Mouse (Mus musculus) ZHBTc4 (cell line): Measurements from ENCODE around the gene Bmx.

ENCODE experiments used
- DNase-seq: peaks from one replicate; pipeline ENCODE4 v3.0.0-alpha.2; 2011; ENCODE audit warnings: low read depth, low spot score

Gene Bmx

DNA sequence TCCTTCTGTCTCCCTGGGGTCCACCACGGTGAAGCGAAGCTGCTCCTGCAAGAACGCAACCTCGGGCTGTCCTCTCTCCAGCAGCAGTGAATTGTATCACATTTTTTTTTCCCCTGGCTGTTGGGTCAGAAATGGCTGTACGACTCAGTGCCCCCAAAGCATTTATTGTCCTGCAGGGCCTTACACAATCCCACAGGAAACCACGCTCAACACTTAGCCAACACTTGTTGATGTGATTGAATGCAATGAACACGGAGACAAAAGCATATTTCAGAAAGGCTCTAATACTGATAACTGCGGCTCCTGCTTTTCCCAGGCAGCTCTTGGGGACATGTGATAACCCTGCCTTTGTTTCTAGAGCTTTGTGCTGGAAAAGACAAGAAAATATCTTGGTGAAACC is at the start of gene Bmx:
Gene Bmx (minus strand): TSS at position 137 of the 400 bp plus-strand sequence.
- no peak for DNase-seq

DNA sequence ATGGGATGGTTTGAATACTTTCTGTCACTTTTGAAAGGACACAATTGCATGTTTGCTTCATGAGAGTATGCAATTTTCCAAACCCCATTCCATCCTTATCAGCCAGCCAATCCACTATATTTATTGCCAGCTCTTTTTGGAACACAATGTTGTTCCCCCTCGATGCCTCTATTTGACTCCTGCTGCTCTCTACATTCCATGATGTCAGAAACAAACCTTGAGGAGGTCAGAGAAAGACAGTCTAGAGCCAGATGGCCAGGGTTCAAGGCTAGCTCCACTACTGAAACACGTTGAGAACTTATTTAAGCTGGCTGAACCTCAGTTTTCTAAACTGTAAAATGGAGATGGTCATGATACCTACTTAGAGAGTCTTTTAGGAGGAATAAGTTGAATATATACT is 48.3 kb upstream of the Bmx start:
- no peak for DNase-seq

DNA sequence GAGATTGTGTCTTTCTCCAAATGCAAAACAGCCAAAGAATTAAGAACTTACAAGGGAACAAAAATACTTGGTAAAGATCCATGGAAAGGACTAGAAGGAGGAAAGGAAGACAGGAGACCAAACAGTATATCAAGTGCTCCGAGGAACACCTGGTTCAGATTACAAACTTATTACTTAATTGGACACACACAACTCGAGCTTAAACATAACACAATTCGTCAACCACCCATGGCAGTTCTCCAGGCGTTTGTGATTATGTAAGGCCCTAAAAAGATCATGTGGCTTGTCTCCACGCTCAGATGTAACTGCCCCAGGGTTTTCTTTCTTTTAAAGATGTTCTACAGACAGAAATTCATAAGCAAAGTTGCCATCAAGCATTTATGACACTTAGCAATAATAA is 33.2 kb upstream of the Bmx start:
- no peak for DNase-seq

DNA sequence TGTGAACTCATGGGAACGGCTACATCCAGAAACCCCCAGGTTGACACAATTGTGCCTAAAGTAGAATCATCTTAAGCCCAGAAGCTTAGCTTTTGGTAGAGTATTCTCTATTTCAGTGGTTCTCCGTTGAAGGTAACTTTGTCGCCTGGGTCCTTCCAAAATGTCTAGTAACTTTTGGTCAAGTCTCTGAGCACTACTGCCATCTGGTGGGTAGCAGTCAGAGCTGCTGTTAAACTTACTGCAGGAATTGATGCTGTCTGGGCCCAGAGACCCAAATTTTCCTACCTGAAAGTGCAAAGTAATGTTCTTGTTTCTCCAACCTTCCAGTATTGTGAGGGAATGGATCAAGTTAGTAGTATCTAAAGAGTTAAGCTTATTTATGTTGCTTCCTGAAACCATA is 29.1 kb upstream of the Bmx start:
- DNase-seq, result peak; percentile 44

DNA sequence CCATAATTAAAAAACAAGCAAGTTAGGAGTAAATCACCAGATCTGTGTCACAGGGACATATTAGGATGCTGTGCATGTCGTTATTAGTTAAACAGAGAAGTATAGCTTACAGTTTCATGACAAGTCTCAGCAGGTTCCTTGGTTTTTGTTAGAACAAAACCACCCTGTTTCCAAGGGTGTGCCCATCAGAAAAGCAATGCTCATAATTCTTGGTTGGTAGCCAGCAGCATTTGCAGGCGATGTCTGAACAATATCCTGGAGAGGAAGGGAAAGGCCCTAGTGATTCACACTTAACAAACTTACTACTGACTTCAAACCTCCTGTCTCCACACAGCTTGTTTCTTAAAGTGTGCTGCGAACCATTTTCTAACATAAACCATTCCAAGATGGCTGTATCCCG is 25.8 kb upstream of the Bmx start:
- DNase-seq, result no peak

DNA sequence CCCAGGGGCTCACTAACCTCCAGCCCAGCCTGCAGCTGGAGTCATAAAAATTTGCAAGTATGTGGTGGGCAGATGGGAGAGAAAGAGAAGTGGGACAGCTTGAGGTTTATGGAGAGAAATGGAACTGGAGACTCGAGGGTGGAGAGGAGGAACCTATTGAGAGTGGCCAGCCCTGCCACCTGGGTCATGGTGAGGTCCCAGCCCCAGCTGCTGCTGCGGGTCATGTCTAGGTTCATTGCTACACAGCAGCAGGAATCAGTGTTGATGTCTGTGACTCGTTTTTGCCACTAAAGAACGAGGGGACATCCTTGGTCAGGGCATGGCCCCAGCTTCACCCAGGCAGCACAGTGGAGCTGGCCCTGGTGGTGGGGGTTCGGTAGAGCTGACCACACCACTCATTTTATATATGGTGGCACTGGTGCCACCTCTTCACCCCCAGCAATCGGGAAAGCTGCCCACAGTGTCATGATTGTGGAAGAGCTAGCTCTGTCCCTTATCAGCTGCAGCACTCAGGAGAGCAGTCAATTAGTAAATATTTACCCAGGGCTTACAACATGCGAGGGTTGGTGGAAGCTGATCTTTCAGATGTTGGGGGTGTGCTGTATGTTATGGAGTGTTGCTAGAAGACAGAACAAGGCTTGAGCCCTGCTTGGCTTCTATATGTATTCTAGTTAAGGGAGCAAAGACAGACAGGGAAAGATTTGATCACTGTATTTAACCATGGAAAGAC is 23.1 kb upstream of the Bmx start:
- no peak for DNase-seq

DNA sequence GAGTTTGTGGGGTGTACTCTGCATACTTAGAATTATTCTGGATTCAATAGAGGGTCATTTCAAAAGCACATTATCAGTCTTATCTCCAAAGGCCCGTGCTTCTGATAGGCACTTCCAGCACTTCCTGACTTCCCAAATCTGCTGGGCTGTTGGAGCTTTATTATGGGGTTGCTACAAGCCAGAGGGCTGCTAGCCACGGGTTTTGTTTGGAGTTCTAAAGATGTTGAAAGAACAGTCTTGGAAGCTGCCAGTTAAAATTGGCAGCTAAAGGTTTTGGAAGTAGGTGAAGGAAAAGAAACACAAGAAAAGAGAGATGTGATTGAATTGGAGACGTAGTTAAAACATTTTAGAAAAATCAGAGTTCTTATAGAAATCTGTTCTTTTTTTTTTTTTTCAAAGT is 17.5 kb upstream of the Bmx start:
- DNase-seq, result no peak

DNA sequence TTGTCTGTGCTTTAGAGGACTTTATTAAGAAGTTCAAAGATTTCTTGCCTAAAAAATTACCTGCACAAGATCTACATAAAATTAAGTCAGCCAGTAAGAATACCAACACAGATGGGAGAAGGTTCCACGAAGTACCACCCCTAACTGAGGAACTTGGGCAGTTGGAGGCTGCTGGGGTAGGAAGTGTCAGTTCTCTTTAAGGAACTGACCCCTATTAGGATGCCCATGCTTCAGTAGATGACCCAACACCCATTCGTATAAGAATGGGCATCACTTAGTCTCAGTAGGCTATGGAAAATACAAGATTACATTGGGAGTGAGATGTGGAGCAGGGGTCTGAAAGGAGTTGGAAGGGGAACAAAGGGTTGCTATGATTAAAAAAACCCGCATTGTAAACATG is 12.6 kb upstream of the Bmx start:
- DNase-seq, result no peak

DNA sequence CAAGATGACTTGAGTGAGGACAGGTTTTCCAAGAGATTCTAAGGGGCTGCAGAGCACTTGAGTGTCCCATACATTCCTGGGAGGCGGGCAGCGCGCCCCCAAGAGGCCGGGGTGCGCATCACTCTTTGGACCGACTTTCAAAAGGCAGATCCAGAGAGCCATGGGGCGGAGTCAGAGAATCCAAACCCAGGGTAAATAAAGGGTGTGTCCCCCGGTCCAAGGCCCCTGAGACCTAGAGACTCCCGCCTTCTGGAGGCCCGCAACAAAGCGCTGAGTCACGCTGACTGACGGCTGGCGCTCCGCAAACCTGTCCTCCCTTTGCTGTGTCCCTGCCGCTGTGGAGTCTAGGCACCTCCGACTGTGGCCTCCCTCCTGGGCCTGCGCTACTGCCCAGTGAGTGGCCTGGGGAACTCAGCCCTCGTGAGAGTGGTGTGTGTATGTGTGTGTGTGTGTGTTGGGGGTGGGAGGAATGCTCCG is 11.3 kb upstream of the Bmx start, which contains the start of gene Pir:
Gene Pir (plus strand): TSS at position 87 of the 477 bp plus-strand sequence.
- DNase-seq, result peak; percentile 95

DNA sequence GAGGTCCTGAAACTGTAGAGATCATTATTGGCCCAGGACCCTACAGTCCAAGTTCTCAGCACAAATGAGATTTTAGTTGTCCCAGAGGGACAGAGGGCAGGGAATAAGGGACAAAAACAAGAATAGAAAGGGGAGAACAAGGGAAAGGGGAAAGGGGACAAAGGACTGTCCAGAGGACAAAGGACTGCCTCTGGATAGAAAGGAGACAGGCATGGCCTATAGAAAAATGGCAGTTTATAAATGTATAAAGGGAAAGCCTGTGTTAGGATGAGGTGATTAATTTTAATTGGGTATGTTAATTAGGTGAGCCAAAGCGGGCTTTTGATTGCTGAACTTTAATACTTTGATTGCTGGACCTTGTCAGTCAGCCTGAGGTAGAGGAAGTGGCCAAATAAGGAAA is 6.9 kb upstream of the Bmx start:
- DNase-seq, result no peak

DNA sequence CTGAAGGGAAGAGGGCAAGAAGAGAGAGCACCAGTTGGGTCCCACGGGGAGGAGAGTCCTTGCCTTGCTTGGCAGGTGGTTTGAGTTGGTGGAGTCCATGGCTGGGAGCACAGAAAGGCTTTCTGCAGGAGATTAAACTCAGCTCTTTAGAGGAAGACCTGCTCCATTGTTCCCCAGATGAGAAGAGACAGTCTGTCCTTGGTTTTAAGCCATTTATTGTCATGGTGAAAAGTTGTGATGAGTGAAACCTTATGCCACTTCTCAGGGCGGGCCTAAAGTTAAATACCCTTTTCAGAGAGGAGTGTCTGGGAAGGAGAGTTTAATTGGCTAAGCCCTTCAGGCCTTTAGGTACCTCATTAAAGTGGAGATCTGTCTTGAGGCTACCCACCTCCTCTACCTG is 4.3 kb upstream of the Bmx start:
- DNase-seq, result peak; percentile 61

DNA sequence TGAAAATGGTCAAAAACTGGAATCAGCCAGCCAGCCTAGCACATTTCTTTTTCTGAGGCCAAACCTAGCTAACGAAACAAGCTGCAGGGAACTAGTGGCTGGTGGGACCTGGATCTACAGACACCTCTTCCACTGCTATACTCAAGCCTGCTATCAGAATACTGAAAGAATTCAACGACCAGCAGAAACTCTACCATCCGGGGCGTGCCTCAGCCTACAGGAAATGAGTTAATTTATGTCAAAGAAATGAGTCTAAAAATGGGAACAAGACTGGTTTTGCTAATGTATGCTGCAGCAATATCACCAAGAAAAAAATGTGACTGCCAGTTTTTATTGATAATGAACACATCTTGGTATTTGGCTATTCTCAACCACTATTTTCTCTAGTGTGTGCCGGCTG is 669 bp upstream of the Bmx start:
- DNase-seq, result no peak

DNA sequence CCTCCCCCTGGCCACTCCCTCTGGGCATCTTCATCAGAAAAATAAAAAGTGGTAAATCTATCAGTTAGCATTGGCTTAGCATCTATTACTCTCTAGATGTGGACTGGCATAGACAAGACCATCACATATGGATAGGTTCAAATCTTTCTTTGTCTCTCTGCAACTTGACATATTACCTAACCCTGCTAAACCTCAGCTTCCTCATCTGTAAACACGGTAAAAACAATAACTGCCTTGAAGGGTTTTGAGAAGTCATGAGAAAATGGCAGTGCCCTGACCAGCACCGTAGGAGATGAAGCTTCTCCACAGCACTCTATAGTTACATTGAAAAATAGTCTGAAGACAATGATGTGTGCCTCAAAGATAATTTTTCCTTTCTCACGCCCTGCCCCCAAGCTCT is 1.5 kb downstream of the Bmx start:
- no peak for DNase-seq

DNA sequence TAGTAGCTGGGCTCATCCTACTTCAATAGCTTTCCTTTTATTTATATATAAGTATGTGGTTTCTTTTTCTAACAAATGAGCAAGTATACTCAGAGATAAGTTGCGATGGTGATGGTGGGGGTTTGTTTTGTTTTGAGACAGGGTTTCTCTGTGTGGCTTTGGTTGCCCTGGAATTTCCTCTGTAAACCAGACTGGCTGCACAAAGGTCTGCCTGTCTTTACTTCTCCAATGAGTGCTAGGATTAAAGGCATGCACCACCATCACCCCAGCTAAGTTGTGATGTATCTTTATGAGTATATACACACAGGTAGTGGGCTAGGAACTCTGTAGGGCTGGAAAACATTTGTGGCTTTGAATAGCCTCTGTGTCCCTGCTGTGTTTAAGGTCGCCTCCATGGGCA is 11.3 kb downstream of the Bmx start:
- no peak for DNase-seq

DNA sequence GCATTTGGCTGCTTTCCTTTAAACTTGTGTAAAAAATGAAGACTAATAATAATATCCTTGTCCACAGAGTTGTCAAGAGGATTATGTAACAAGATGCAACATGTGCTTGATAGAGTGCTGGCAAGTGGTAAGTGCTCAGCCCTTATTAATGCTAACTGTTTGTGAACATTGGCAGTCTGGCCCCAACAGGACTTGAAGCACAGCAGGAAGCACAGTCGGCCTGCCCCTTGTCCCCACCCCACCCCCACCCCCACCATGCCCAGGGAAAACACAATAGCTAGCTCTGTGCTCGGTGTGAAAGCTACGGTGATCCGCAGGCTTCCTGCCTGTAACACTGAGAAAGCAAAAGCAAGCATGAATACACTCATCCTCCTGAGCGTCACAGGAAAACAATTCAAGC is 12.3 kb downstream of the Bmx start:
- DNase-seq, result peak; percentile 29

DNA sequence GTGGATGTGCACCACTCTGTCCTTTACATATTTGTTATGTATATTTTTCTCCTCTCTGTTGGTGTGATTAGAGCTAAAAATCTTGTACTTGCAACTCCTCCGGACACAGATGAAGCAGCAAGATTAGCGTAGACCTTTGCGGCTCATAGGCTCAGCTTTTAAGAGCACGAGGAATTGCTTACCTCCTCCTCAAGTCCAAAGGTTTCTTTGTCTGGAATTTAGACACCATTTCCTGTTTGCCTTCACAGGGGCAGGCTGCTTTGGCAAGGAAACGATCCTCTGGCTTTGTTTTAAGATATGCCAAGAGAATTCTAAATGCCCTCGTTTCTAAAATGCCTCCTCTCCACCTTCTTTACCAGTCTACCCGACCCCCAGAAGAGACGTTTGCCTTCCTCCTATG is 24.6 kb downstream of the Bmx start:
- peak; percentile 2 for DNase-seq

DNA sequence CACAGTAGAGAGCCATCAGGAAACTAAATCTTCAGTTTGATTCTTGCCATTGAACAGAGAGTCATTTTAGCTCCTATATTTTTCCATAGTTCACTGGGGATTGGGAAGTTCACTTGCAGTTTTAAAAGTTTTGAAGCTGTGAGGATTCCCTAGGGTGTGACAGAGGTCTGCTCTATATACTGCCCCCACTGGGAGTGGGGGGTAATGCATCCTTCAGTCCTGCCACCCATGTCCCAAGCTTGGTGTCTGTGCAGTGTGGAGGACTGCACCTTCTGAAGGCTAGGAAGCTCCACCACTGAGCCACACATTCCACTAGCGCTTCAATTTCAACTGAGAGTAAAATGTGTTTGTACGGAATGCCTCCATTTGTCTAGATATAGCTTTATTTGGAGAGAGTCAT is 36.0 kb downstream of the Bmx start:
- peak; percentile 49 for DNase-seq

DNA sequence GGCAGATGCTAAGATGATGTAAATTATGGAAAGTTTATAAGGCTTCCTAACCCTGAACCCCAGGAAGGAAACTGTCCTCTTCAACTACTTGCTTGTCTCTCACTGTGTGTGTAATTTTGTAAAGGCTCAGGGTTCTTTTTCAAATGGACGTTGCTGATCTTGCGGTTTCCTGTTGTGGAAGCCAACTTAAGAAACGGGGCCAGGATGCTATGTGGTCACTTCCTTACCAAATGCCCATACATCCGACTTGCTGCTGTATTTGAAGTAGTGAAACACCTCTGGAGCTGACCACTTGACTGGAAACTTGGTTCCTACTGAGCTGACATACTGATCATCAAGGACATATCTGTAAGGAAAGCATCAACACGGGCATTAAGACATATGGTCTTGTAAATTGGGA is 57.4 kb downstream of the Bmx start:
- DNase-seq, result no peak

DNA sequence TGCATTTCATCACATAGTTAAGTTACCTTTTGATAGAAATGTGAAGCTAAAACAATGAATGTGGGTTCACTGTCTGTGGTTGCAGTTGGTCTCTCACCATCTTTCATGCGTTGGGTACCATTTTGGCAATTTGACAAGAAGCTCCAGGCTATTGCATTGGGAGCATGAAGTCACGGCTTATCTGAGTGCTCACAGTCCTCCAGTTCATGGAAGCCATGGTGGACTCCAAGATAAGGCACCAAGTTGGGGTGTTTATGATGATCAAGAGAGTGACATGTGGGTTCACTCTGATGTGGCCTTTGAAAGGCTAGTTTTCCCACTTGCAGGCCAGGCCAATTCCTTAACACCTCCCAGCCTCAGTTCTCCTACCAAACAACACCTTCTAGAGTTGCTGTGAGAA is 60.3 kb downstream of the Bmx start:
- DNase-seq, result no peak

DNA sequence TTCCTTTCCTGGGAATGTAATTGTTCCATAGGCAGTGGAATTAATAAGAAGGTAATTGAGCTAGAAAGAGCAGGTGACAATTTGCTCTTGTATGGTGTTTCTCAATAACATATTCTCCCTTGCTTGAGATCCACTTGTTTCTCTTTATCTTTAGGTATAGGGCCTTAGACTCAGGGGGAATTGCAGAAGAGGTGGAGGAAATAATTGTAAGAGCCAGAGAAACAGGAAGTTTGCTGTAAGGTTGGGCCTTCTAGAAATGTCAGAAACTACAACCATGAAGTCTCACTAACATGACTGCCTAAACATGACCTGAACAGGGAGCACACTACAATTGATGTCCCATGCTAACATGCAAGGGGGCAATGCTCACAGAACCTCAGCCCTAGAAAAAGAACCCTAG is 68.1 kb downstream of the Bmx start:
- no peak for DNase-seq

DNA sequence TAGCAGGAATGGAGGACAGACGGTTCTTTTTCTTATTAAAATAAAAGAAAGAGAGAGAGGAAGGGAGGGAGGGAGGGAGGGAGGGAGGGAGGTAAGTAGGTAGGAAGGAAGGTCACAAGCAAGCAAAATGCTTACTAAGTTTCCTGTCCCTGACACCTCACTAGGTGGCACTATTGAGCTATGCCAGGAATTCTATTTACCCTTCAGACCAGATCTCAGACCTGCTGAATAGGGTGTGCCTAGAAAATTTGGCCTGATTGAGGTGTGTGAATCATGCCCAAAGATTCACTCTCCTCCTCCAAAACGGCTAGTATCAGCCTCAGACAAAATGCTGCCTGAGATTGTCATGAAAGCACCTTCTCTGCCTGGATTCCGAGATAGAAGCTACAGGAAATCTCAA is 74.1 kb downstream of the Bmx start:
- DNase-seq, result peak; percentile 71

DNA sequence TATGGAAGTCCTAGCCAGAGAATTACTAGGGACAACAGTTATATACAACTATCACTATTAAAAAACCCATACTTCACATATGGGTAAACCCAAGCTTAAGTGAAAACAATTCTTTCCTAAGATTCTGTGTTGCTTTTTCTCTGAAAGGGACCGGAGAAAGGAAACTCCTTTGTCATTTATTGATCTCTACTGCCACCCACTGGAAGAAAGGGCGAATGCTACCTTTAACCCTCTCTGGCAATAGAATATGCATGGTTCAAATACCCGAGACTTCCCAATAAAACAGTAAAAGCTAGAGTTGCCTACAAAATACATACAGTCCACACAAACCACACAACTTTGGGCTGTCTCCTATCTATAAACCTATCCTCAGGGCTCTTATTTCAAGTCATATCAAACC is 78.2 kb downstream of the Bmx start:
- DNase-seq, result peak; percentile 39

DNA sequence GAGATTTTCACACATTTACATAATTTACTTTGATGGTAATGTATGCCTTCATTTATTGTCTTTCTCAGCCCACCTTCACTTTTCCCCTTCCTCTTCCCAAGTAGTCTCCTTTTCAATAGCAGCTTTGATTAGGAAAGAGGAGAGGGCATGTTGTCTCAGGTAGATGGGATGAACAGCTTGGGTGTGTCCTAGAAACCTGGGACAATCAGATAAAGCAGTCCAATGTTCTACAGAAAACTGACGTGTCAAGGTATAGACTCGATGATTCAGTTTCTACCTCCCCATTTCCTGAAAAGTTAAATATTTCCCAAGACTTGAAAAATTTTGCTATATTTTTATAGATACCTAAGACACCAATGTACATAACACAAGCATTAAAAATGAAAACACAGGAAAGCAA is 79.1 kb downstream of the Bmx start:
- DNase-seq, result no peak

DNA sequence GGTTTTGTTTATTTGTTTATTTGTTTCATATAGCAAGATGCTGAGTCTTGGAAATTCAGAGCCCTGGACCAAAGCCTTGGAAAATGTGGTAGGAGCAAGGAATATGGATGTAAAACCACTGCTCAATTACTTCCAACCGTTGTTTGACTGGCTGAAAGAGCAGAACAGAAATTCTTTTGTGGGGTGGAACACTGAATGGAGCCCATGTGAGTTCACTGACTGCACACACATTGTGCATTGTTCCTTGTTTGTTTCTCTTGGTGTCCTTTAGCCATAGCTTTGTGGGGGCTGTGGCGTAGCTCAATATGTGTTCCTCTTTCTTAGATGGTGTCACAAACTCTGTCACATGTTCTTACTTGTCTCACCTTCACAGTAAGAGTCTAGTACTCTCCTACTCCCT is 82.2 kb downstream of the Bmx start:
- DNase-seq, result no peak
